Comparison of ENCODE assay signal across 17 mouse cellular contexts in the genomic region with DNA sequence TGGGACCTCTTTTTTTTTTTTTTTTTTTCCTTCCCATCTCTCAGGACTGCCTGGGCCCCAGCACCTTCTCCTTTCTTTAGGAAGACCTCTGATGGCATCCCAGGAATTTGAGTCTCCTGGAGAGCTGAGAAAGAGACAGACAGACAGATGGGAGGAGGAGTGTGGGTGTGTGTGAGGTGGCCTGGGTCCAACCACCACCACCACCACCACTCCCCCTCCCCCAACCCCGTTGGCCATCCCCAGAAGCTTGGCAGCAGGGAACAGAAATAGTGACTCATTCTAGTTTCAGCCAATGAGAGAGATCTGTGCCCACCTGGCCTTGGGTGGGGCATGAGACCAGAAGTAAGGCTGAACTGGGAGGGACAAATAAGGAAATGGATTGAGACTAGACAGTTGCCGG. TPM values are rescaled to one million over a fixed set of nuclear protein-coding genes. Genes with fewer than 3 reads are reported as not detected.
A peak's percentile ranks its signal among the peaks of the same experiment; 100 is the strongest.
DNase-seq lines count a peak whose midpoint lies in the region; ATAC-seq and TF ChIP-seq lines count a peak whose summit lies in the region.
"Had no signal": no experiment of that assay in that cellular context is flagged by ENCODE, and none has a peak within 500 bp of the region (broad histone marks: within the 10 kb centered on the region; RNA-seq: fewer than 3 reads in every experiment).

No protein-coding gene starts in this region.

- H3K9ac ChIP-seq in neural tube, embryonic 15.5 days (replicated peaks) = no peak overlapping the region
- H3K9ac ChIP-seq: forebrain, postnatal 0 days; limb, embryonic 13.5 days; liver, embryonic 15.5 days had no signal

- no peak overlapping the region for H3K4me3 ChIP-seq in embryonic fibroblast, embryonic 13.5 days (ENCODE audit: insufficient read depth, low read length)
- no peak overlapping the region for H3K4me3 ChIP-seq in neural tube, embryonic 15.5 days (replicated peaks)
- H3K4me3 ChIP-seq: erythroblast, embryonic 14.5 days; limb, embryonic 13.5 days; liver, embryonic 15.5 days had no signal

- H3K27me3 ChIP-seq in neural tube, embryonic 15.5 days (replicated peaks) = peaks cover 34% of the 10 kb centered on the region

- H3K4me1 ChIP-seq in embryonic fibroblast, embryonic 13.5 days (ENCODE audit: control insufficient read depth, insufficient read depth, low read length) = peaks cover 25% of the 10 kb centered on the region
- peaks cover 27% of the 10 kb centered on the region for H3K4me1 ChIP-seq in neural tube, embryonic 15.5 days

- TF ChIP-seq CTCF in embryonic fibroblast, embryonic 13.5 days (IDR thresholded peaks at IDR 0.05; ENCODE audit: borderline replicate concordance, insufficient read depth, low read length) = no peak

- peak; percentile 24 to 27 for DNase-seq in frontal cortex, postnatal 36 days (ENCODE audit: low spot score in 2 of 2)
- DNase-seq in left cerebral cortex, adult 18-20 months (ENCODE audit: low spot score in 2 of 2) = peak; percentile 40 to 47
- no peak for DNase-seq in left cerebral cortex, adult 8-10 months (ENCODE audit: low spot score in 2 of 2)
- DNase-seq in ES-CJ7 (ENCODE audit: low read depth, low spot score) (peak; percentile 69), adipocyte (ENCODE audit: low spot score) (no peak)
- DNase-seq: cerebellum, postnatal 14 days; forebrain, postnatal 0 days; gastrocnemius, postnatal 10 days; layer of hippocampus, postnatal 36 days; right cerebral cortex, adult 18-20 months had no signal

- no peak for TF ChIP-seq POLR2A in embryonic fibroblast, embryonic 13.5 days (IDR thresholded peaks at IDR 0.05; ENCODE audit: low read depth, low read length)

- H3K9me3 ChIP-seq in neural tube, embryonic 15.5 days (replicated peaks) = no peaks in the 10 kb centered on the region
- H3K9me3 ChIP-seq: limb, embryonic 13.5 days; liver, embryonic 15.5 days had no signal

- no peaks in the 10 kb centered on the region for H3K36me3 ChIP-seq in neural tube, embryonic 15.5 days
- H3K36me3 ChIP-seq: limb, embryonic 13.5 days; liver, embryonic 15.5 days had no signal

- H3K4me2 ChIP-seq in neural tube, embryonic 15.5 days = no peak overlapping the region
- H3K4me2 ChIP-seq: limb, embryonic 13.5 days; liver, embryonic 15.5 days; midbrain, embryonic 11.5 days had no signal

- no peak for ATAC-seq in frontal cortex, adult (ENCODE audit: low TSS enrichment)
- ATAC-seq in neural tube, embryonic 15.5 days (ENCODE audit: low FRiP score) = no peak
- ATAC-seq: forebrain, postnatal 0 days had no signal

- 57% methylated on average over 2 of the region's 2 CpGs for WGBS in neural tube, embryonic 15.5 days

- peak overlapping the region; percentile 58 for H3K27ac ChIP-seq in embryonic fibroblast, embryonic 13.5 days (ENCODE audit: insufficient read depth, low read length)
- H3K27ac ChIP-seq in neural tube, embryonic 15.5 days (replicated peaks) = no peak overlapping the region
- H3K27ac ChIP-seq: limb, embryonic 13.5 days; liver, embryonic 15.5 days had no signal

RNA-seq across cellular contexts. Expression of a gene that starts 3.8 kb away (rescaled TPM):
- total RNA-seq in left cerebral cortex, adult 18-20 months (2021) = 1 to 10 TPM; 4.8 to 4.9 TPM
- total RNA-seq in left cerebral cortex, adult 8-10 months (2022) = 1 to 10 TPM; 4.9 to 5.4 (median 5.0) TPM
- polyA plus RNA-seq in embryonic fibroblast, embryonic 13.5 days (2011; ENCODE audit: insufficient read length, low read depth, missing spikeins) = 5.9 and 6.4 TPM in 2 replicates
- polyA plus RNA-seq in neural tube, embryonic 15.5 days (2015; fragmentation: Nextera tagmentation; extraction: Ambion mirVana) = 1.9 and 3.7 TPM in 2 replicates

RNA-seq across cellular contexts. Expression of a gene that starts 33.3 kb away (rescaled TPM):
- 1 to 10 TPM; 3.8 to 4.2 TPM for total RNA-seq in left cerebral cortex, adult 18-20 months (2021)
- 1 to 10 TPM; 4.2 to 8.9 (median 6.4) TPM for total RNA-seq in left cerebral cortex, adult 8-10 months (2022)
- polyA plus RNA-seq in embryonic fibroblast, embryonic 13.5 days (2011; ENCODE audit: insufficient read length, low read depth, missing spikeins) = not detected in 2 replicates
- polyA plus RNA-seq in neural tube, embryonic 15.5 days (2015; fragmentation: Nextera tagmentation; extraction: Ambion mirVana) = 14.5 and 22.6 TPM in 2 replicates

RNA-seq across cellular contexts. Expression of a gene that starts 35.8 kb away (rescaled TPM):
- 10 to 100 TPM; 15.3 to 16.3 TPM for total RNA-seq in left cerebral cortex, adult 18-20 months (2021)
- total RNA-seq in left cerebral cortex, adult 8-10 months (2022) = 10 to 100 TPM; 16.8 to 22.9 (median 20.1) TPM
- polyA plus RNA-seq in embryonic fibroblast, embryonic 13.5 days (2011; ENCODE audit: insufficient read length, low read depth, missing spikeins) = 26.1 and 30.9 TPM in 2 replicates
- 12.0 and 16.2 TPM in 2 replicates for polyA plus RNA-seq in neural tube, embryonic 15.5 days (2015; fragmentation: Nextera tagmentation; extraction: Ambion mirVana)

RNA-seq across cellular contexts. Expression of a gene that starts 48.7 kb away (rescaled TPM):
- not detected for total RNA-seq in left cerebral cortex, adult 18-20 months (2021)
- total RNA-seq in left cerebral cortex, adult 8-10 months (2022) = not detected
- not detected in 2 replicates for polyA plus RNA-seq in embryonic fibroblast, embryonic 13.5 days (2011; ENCODE audit: insufficient read length, low read depth, missing spikeins)
- 26.1 TPM in 1 of 2 replicates, not detected in the other for polyA plus RNA-seq in neural tube, embryonic 15.5 days (2015; fragmentation: Nextera tagmentation; extraction: Ambion mirVana)
- total RNA-seq: forebrain, postnatal 0 days; gastrocnemius, postnatal 10 days; layer of hippocampus, postnatal 36 days had no signal
- polyA plus RNA-seq: erythroblast, embryonic 14.5 days; forebrain, postnatal 0 days; midbrain, embryonic 11.5 days had no signal

Comparison
In these comparisons a context has a peak if more than half of its experiments do, and no peak if none do; other contexts are left out.
1. DNase-seq: peak in frontal cortex, postnatal 36 days (2 of 2), left cerebral cortex, adult 18-20 months (2 of 2) and ES-CJ7 (single experiment); none in left cerebral cortex, adult 8-10 months (0 of 2) and adipocyte (single experiment).